Mouse (Mus musculus): ENCODE data around the gene Svs2.

- TF ChIP-seq EP300 (IDR thresholded peaks at IDR 0.05; ENCODE audit: insufficient read depth, low read depth, low read length), result no peak
- TF ChIP-seq CTCF (IDR thresholded peaks at IDR 0.05; ENCODE audit: low read depth, low read length), result no peak
Measured at GRCm38 (mm10) chr2:164194959-164195630, 43.2 kb downstream of the Svs2 start.

Data from ES-Bruce4 (cell line).